Mouse (Mus musculus): Measurements from ENCODE around the gene Rap1a. TPM values are rescaled to one million over a fixed set of nuclear protein-coding genes. Genes with fewer than 3 reads are reported as not detected.

Rap1a gene
- polyA plus RNA-seq (2014; fragmentation: Illumina TruSeq; extraction: RNeasy Lipid Tissue Mini Kit (QIAGEN cat#74804); ENCODE audit: low read depth, low replicate concordance), result 370 TPM

DNA sequence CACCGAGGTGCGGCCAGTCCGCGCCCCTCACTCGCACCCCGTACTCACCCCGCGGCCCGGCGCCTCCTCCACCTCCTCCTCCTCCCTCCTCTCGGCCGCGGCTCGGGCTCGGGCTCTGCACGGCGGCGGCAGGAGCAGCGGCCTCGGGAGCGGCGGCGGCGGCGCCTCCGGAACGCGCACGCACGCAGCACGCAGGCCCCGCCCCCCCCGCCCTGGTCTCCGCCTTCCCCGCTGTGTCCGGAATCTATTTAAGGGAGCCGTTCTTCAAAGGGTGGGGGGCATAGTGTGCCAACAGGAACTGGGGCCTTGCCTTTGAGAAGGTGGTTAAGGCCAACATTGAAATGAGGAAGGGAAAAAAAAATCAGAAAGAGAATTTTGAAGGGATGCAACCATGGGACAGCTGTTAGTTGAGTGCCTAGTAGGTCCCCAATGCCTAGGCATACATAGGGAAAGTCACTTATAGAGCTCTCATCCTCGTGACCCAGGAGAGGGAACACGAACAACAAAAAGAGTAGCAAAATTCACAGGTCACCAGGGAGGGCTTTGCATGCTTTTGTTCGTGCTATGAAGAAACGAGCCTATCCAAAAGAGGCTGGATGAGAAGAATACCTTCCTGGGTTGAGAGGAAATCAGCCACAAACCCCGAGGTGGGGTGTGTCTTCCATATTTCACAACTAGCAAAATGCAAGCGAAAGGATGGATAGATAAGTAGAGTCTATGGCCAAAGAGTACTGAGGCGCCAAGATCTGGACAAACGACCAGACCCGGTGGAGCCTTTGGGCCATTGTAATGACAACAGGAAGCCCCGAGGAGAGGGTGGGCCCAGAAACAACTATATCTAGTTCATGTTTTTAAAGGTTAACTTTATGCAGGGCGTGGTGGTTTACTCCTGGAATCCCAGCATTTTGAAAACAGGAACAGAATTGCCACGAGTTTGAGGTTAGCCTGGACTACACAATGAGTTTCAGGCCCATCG lies at the start of gene Rap1a:
Gene Rap1a (minus strand): TSS at position 146 of the 976 bp plus-strand sequence.

DNA sequence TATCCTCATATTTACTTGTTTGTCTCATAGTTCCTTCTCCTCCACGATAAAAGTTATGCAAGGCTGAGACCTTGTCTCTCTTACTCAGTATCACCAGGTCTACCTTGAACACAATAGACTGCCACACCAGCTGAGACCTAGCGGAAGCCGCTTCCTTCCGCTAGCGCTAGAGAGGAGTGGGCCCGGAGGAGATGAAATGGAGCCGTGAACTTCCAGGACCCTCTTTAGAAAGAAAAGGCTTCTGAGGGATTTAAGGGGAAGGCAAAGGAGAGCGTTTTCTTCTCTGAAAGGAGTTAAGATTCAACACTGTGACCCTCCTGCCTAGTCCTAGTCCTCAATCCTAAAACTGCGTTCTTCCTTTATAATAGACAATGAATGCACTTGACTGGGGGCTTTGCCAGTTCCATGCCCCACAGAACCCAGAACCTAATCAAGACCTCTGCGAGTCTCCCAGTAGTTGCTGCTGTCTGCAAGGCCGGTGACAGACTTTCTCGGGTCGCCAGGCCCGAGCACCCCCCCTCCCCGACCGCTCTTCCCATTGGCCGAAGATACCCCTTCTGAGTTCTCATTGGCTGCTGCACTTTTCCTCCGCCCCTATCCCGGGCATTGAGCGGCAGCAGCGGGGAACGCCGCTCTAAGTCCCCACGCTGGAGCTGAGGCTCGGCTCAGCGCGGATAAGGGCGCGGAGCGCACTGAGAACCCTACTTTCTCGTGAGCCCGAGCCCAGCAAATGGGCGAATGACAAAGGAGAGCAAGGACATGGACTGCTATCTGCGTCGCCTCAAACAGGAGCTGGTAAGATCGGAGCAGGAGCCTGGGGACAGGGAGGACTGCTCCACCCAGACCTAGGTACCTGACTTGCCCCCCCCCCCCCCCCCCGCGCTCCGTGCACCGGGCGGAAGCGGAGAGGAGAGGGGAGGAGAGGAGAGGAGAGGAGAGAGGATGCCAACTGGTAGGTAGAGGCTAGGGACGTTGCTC lies 96.8 kb downstream of the Rap1a start, which contains the start of gene Inka2:
Gene Inka2 (plus strand): TSS at position 569 of the 978 bp plus-strand sequence.

DNA sequence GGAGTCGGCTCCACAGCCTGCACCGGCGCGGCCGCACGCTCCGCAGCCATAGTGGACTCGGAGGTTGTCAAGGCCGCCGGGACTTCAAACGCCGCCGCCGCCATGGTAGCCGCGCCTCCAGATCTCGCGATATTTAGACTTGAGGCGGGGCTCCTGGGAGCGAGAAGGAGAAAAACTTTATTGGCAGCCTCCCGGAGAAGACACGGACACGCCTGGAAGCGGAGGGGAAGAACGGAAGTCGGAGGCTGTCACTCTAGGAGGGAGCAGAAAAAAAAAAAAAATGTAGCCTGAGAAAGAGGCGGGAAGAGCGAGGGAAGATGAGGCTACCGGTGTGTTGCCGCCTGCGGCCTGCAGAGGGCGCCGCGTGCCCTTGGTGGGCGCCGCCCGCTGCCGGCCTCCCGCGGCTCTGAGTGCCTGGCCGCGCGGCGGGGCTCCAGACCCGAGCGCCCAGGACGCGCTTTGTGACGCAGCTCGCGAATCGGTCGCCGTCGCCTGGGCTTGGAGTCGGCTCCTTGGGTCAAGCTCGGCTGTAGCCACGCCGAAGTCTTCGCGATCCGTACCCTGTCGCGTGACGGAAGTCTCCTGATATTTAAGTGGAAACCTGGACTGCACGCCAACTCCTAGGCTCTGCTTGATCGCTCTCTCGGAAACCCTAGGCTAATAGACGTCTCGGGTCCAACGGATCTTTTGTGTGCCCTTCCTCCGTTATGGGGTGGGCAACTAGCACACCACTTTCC lies 113.6 kb downstream of the Rap1a start, which contains the start of gene Ddx20:
Gene Ddx20 (minus strand): TSS at position 251 of the 737 bp plus-strand sequence.

Other genes starting within 250 kb of the Rap1a start
- 23.7 TPM for gene Ddx20, start 113.8 kb downstream of the Rap1a start, polyA plus RNA-seq (2014; fragmentation: Illumina TruSeq; extraction: RNeasy Lipid Tissue Mini Kit (QIAGEN cat#74804); ENCODE audit: low read depth, low replicate concordance)
- gene Inka2, start 96.7 kb downstream of the Rap1a start, polyA plus RNA-seq (2014; fragmentation: Illumina TruSeq; extraction: RNeasy Lipid Tissue Mini Kit (QIAGEN cat#74804); ENCODE audit: low read depth, low replicate concordance), result 0.40 TPM
- not detected for gene Adora3, start 69.5 kb upstream of the Rap1a start, polyA plus RNA-seq (2014; fragmentation: Illumina TruSeq; extraction: RNeasy Lipid Tissue Mini Kit (QIAGEN cat#74804); ENCODE audit: low read depth, low replicate concordance)
- not detected for gene Tmigd3, start 69.6 kb upstream of the Rap1a start, polyA plus RNA-seq (2014; fragmentation: Illumina TruSeq; extraction: RNeasy Lipid Tissue Mini Kit (QIAGEN cat#74804); ENCODE audit: low read depth, low replicate concordance)
- 0.69 TPM for gene I830077J02Rik, start 131.3 kb upstream of the Rap1a start, polyA plus RNA-seq (2014; fragmentation: Illumina TruSeq; extraction: RNeasy Lipid Tissue Mini Kit (QIAGEN cat#74804); ENCODE audit: low read depth, low replicate concordance)
- gene Wdr77, start 158.0 kb upstream of the Rap1a start, polyA plus RNA-seq (2014; fragmentation: Illumina TruSeq; extraction: RNeasy Lipid Tissue Mini Kit (QIAGEN cat#74804); ENCODE audit: low read depth, low replicate concordance), result 32.4 TPM
- gene Atp5f1, start 158.8 kb upstream of the Rap1a start, polyA plus RNA-seq (2014; fragmentation: Illumina TruSeq; extraction: RNeasy Lipid Tissue Mini Kit (QIAGEN cat#74804); ENCODE audit: low read depth, low replicate concordance), result 1,836 TPM
- gene Ovgp1, start 172.4 kb upstream of the Rap1a start, polyA plus RNA-seq (2014; fragmentation: Illumina TruSeq; extraction: RNeasy Lipid Tissue Mini Kit (QIAGEN cat#74804); ENCODE audit: low read depth, low replicate concordance), result 1.6 TPM
- gene Pifo, start 213.3 kb upstream of the Rap1a start, polyA plus RNA-seq (2014; fragmentation: Illumina TruSeq; extraction: RNeasy Lipid Tissue Mini Kit (QIAGEN cat#74804); ENCODE audit: low read depth, low replicate concordance), result not detected
- gene Chil5, start 231.5 kb upstream of the Rap1a start, polyA plus RNA-seq (2014; fragmentation: Illumina TruSeq; extraction: RNeasy Lipid Tissue Mini Kit (QIAGEN cat#74804); ENCODE audit: low read depth, low replicate concordance), result not detected

Measured in kidney, adult 10 weeks (tissue).